Mouse (Mus musculus) CH12.LX (cell line): Measurements from ENCODE around the gene Hcar2. TPM values are rescaled to one million over a fixed set of nuclear protein-coding genes. Genes with fewer than 3 reads are reported as not detected.

ENCODE experiments used
- DNase-seq: peaks from one replicate; pipeline ENCODE4 v3.0.0-alpha.2; 2013; ENCODE audit errors: extremely low read depth
- H3K27ac ChIP-seq: 2 replicates; pipeline ENCODE4 v1.5.1; 2012; ENCODE audit warnings: low read depth, mild to moderate bottlenecking, control low read depth, moderate library complexity; ENCODE audit not compliant: insufficient read depth
- H3K27me3 ChIP-seq: replicated peaks from 2 replicates; pipeline ENCODE3; 2012; ENCODE audit warnings: inconsistent platforms
- H3K36me3 ChIP-seq, 2 experiments: replicated peaks in 1 of 2; 2 replicates each; pipeline versions ENCODE3 to v1.6.1; 2012; ENCODE audit warnings: inconsistent platforms in 1 of 2, low read length in 1 of 2, mild to moderate bottlenecking in 1 of 2, mixed read lengths in 1 of 2, moderate library complexity in 1 of 2; ENCODE audit not compliant: control insufficient read depth in 1 of 2, insufficient read depth in 1 of 2
- H3K4me1 ChIP-seq, 2 experiments: 2 replicates each; pipeline ENCODE4 v1.6.1; 2012; ENCODE audit warnings: inconsistent platforms in 1 of 2, moderate library complexity in 1 of 2; ENCODE audit not compliant: insufficient read depth in 2 of 2, control insufficient read depth in 1 of 2
- H3K4me2 ChIP-seq: 2 replicates; pipeline ENCODE4 v1.6.1; 2012; ENCODE audit warnings: low read depth, mild to moderate bottlenecking, control low read depth; ENCODE audit not compliant: poor library complexity, insufficient read depth, severe bottlenecking
- H3K4me3 ChIP-seq, 3 experiments: fragments of 150-350 bp in 1 of 3; sonication (generic) in 1 of 3; replicated peaks in 1 of 3; 2 replicates each; pipeline versions ENCODE3 to v1.5.1; 2011 to 2012; ENCODE audit warnings: low read depth in 2 of 3, low read length in 2 of 3, mild to moderate bottlenecking in 2 of 3, moderate library complexity in 2 of 3, control low read depth in 1 of 3, improper control_type of control experiment in 1 of 3, inconsistent platforms in 1 of 3, mixed read lengths in 1 of 3; ENCODE audit not compliant: poor library complexity in 1 of 3
- H3K79me2 ChIP-seq: replicated peaks from 2 replicates; pipeline ENCODE4 v1.6.1; 2012; ENCODE audit warnings: mild to moderate bottlenecking, moderate library complexity; ENCODE audit not compliant: control insufficient read depth, poor library complexity, insufficient read depth, severe bottlenecking; ENCODE audit errors: extremely low read depth
- H3K9ac ChIP-seq: 2 replicates; pipeline ENCODE4 v1.6.1; 2012; ENCODE audit warnings: low read depth, mild to moderate bottlenecking, control low read depth, moderate library complexity; ENCODE audit not compliant: insufficient read depth
- H3K9me3 ChIP-seq: replicated peaks from 2 replicates; pipeline ENCODE3; 2012; ENCODE audit warnings: low read length, inconsistent platforms, mixed read lengths
- BHLHE40 ChIP-seq: IDR thresholded peaks from 2 replicates; pipeline ENCODE4 v1.6.1; 2011; ENCODE audit warnings: mild to moderate bottlenecking, low read depth, low read length, improper control_type of control experiment
- CHD1 ChIP-seq: IDR thresholded peaks from 2 replicates; pipeline ENCODE4 v1.6.1; 2012; ENCODE audit warnings: low read depth, low read length, improper control_type of control experiment, inconsistent platforms
- CHD2 ChIP-seq: IDR thresholded peaks from 2 replicates; pipeline ENCODE4 v1.6.1; 2011; ENCODE audit warnings: low read length, improper control_type of control experiment
- E2F4 ChIP-seq: IDR thresholded peaks from 2 replicates; pipeline ENCODE4 v1.6.1; 2011; ENCODE audit warnings: low read depth, low read length, improper control_type of control experiment; ENCODE audit not compliant: insufficient replicate concordance
- EP300 ChIP-seq: IDR thresholded peaks from 2 replicates; pipeline ENCODE4 v1.6.1; 2011; ENCODE audit warnings: low read length, improper control_type of control experiment
- ETS1 ChIP-seq: conservative IDR thresholded peaks from 2 replicates; pipeline ENCODE4 v1.6.1; 2012; ENCODE audit warnings: low read depth, mild to moderate bottlenecking, inconsistent platforms, low read length, improper control_type of control experiment, moderate library complexity
- HCFC1 ChIP-seq: IDR thresholded peaks from 2 replicates; pipeline ENCODE4 v1.6.1; 2012; ENCODE audit warnings: low read depth, mild to moderate bottlenecking, inconsistent platforms, low read length, improper control_type of control experiment
- IRF4 ChIP-seq: IDR thresholded peaks from 2 replicates; pipeline ENCODE4 v1.6.1; 2014; ENCODE audit warnings: low read depth, mild to moderate bottlenecking, inconsistent platforms, low read length, improper control_type of control experiment
- JUND ChIP-seq: conservative IDR thresholded peaks from 2 replicates; pipeline ENCODE4 v1.6.1; 2011; ENCODE audit warnings: low read depth, low read length, improper control_type of control experiment
- KAT2A ChIP-seq: IDR thresholded peaks from 2 replicates; pipeline ENCODE4 v1.6.1; 2012; ENCODE audit warnings: low read length, improper control_type of control experiment, inconsistent platforms; ENCODE audit not compliant: insufficient replicate concordance
- MAZ ChIP-seq: IDR thresholded peaks from 2 replicates; pipeline ENCODE4 v1.6.1; 2012; ENCODE audit warnings: low read depth, mild to moderate bottlenecking, inconsistent platforms, low read length, improper control_type of control experiment, moderate library complexity
- MYC ChIP-seq: IDR thresholded peaks from 2 replicates; pipeline ENCODE4 v1.6.1; 2011; ENCODE audit warnings: low read depth, mild to moderate bottlenecking, improper control_type of control experiment, low read length
- NRF1 ChIP-seq: IDR thresholded peaks from 2 replicates; pipeline ENCODE4 v1.6.1; 2014; ENCODE audit warnings: low read depth, mild to moderate bottlenecking, inconsistent platforms, low read length, improper control_type of control experiment, moderate library complexity
- POLR2A ChIP-seq: IDR thresholded peaks from 2 replicates; pipeline ENCODE4 v1.6.1; 2011; ENCODE audit warnings: low read depth, mild to moderate bottlenecking, improper control_type of control experiment, low read length
- RAD21 ChIP-seq: IDR thresholded peaks from 2 replicates; pipeline ENCODE4 v1.6.1; 2011; ENCODE audit warnings: low read depth, mild to moderate bottlenecking, low read length, improper control_type of control experiment, moderate library complexity
- RCOR1 ChIP-seq: conservative IDR thresholded peaks from 2 replicates; pipeline ENCODE4 v1.6.1; 2012; ENCODE audit warnings: low read depth, mild to moderate bottlenecking, inconsistent platforms, low read length, improper control_type of control experiment
- SIN3A ChIP-seq: IDR thresholded peaks from 2 replicates; pipeline ENCODE4 v1.6.1; 2012; ENCODE audit warnings: low read length, improper control_type of control experiment, inconsistent platforms
- USF1 ChIP-seq: IDR thresholded peaks from 2 replicates; pipeline ENCODE4 v1.6.1; 2014; ENCODE audit warnings: low read depth, mild to moderate bottlenecking, inconsistent platforms, low read length, improper control_type of control experiment
- USF2 ChIP-seq: conservative IDR thresholded peaks from 2 replicates; pipeline ENCODE4 v1.6.1; 2011; ENCODE audit warnings: low read depth, low read length, improper control_type of control experiment
- ZC3H11A ChIP-seq: IDR thresholded peaks from 2 replicates; pipeline ENCODE4 v1.6.1; 2012; ENCODE audit warnings: low read depth, mild to moderate bottlenecking, inconsistent platforms, low read length, improper control_type of control experiment
- ZMIZ1 ChIP-seq: IDR thresholded peaks from 2 replicates; pipeline ENCODE4 v1.6.1; 2012; ENCODE audit warnings: low read depth, mild to moderate bottlenecking, inconsistent platforms, low read length, improper control_type of control experiment
- ZNF384 ChIP-seq: IDR thresholded peaks from 2 replicates; pipeline ENCODE4 v1.6.1; 2012; ENCODE audit warnings: low read depth, low read length, improper control_type of control experiment, inconsistent platforms
- dilution Hi-C: fragments of 300-500 bp; cut with MboI; formaldehyde crosslinking; loops from 2 replicates; pipeline ENCODE4 v1.14.3; 2020; ENCODE audit warnings: low sequenced_read_pairs; ENCODE audit not compliant: extremely low pct_unique_long_range_greater_than_20kb, extremely low pct_ligation_motif_present
- in situ Hi-C: fragments of 300-500 bp; cut with MboI; formaldehyde crosslinking; loops from 3 replicates; pipeline ENCODE4 v1.14.3; 2019; ENCODE audit warnings: low sequenced_read_pairs, low pct_ligation_motif_present, low pct_unique_long_range_greater_than_20kb, mixed read lengths
- polyA plus RNA-seq: library from polyadenylated mRNA; unstranded; fragments of >175 nt; gene quantifications from 2 replicates; pipeline ENCODE4 v1.2.1, GENCODE M21; 2012; ENCODE audit warnings: low read depth; ENCODE audit not compliant: insufficient read length
- total RNA-seq, 2 experiments: library from RNA; depleted of rRNA; stranded (reverse); fragments of 300-350 nt in 1 of 2; fragments of >200 nt in 1 of 2; gene quantifications; 2 replicates each; pipeline ENCODE4 v1.2.3; 2012 to 2014

The Hcar2 gene
- total and polyA plus RNA-seq, 3 experiments: not detected

GRCm38 (mm10) chr5:123866457-123866856, 1.2 kb upstream of the Hcar2 start:
- in situ Hi-C loops: no loop called here
- peak; percentile 61 for TF ChIP-seq ZNF384
- TF ChIP-seq USF1: no peak
- Histone ChIP-seq H3K79me2 (no peaks in the 10 kb centered on the region), H3K27me3 (no peaks in the 10 kb centered on the region), H3K36me3 (no peaks in the 10 kb centered on the region), H3K9me3 (peaks cover 2% of the 10 kb centered on the region), H3K9ac (no peak overlapping the region), H3K4me3 (no peak overlapping the region), H3K4me1 (peaks cover 14 to 21% of the 10 kb centered on the region in 2 experiments), H3K4me2 (no peak overlapping the region), H3K27ac (no peak overlapping the region)
- no peak for DNase-seq
- dilution Hi-C loops: no loop called here

GRCm38 (mm10) chr5:123863934-123864333, 1.4 kb downstream of the Hcar2 start:
- Histone ChIP-seq H3K4me2 (peak overlapping the region; percentile 10; the same call in 1 of the 2 replicates), H3K36me3 (no peaks in the 10 kb centered on the region), H3K4me3 (no peak overlapping the region), H3K4me1 (peaks cover 14 to 23% of the 10 kb centered on the region in 2 experiments), H3K9me3 (no peaks in the 10 kb centered on the region), H3K27ac (no peak overlapping the region), H3K27me3 (no peaks in the 10 kb centered on the region), H3K79me2 (no peaks in the 10 kb centered on the region)
- dilution Hi-C loops (no loop called here), in situ Hi-C loops (loop anchor here (5.0 kb wide), 1 partner anchor 48 kb away; no protein-coding TSS in a partner anchor)
- no peak for DNase-seq
- peak; percentile 69 for TF ChIP-seq EP300
- peak; percentile 60 for TF ChIP-seq IRF4
- TF ChIP-seq USF1: no peak
- no peak for TF ChIP-seq NRF1
- TF ChIP-seq ZNF384: no peak
- TF ChIP-seq, all 38 proteins: peak for 2
- H3K9ac ChIP-seq: no peak overlapping the region

GRCm38 (mm10) chr5:123862374-123863350, 2.6 kb downstream of the Hcar2 start:
- H3K79me2 ChIP-seq: no peaks in the 10 kb centered on the region
- H3K4me2 ChIP-seq: peak overlapping the region; percentile 96
- H3K27ac ChIP-seq: no peak overlapping the region
- H3K4me3 ChIP-seq: peak overlapping the region; percentile 17 to 37 (median 31)
- no peaks in the 10 kb centered on the region for H3K27me3 ChIP-seq
- peak; percentile 30 for DNase-seq
- H3K9me3 ChIP-seq: no peaks in the 10 kb centered on the region
- peak overlapping the region; percentile 54; the same call in 1 of the 2 replicates for H3K9ac ChIP-seq
- H3K36me3 ChIP-seq: no peaks in the 10 kb centered on the region
- in situ Hi-C loops: loop anchor here (5.0 kb wide), 1 partner anchor 50 kb away; no protein-coding TSS in a partner anchor
- dilution Hi-C loops: no loop called here
- peaks cover 14 to 29% of the 10 kb centered on the region in 2 experiments for H3K4me1 ChIP-seq
- no peak for TF ChIP-seq USF1
- no peak for TF ChIP-seq ZMIZ1
- no peak for TF ChIP-seq ZC3H11A
- TF ChIP-seq IRF4: peak; percentile 91
- TF ChIP-seq ETS1: peak; percentile 42
- TF ChIP-seq CHD2: peak; percentile 75
- no peak for TF ChIP-seq KAT2A
- TF ChIP-seq POLR2A: no peak
- TF ChIP-seq JUND: no peak
- no peak for TF ChIP-seq MAZ
- no peak for TF ChIP-seq HCFC1
- no peak; the same call in 1 of the 2 replicates for TF ChIP-seq CHD1
- no peak for TF ChIP-seq MYC
- TF ChIP-seq E2F4: no peak
- peak; percentile 92 for TF ChIP-seq EP300
- 0 out of 2 replicates have a peak, but pooled peaks have one; percentile 3 for TF ChIP-seq USF2
- peak; percentile 73 for TF ChIP-seq SIN3A
- TF ChIP-seq BHLHE40: peak; percentile 49; the same call in 1 of the 2 replicates
- TF ChIP-seq RAD21: no peak
- peak; percentile 91 for TF ChIP-seq RCOR1
